ENCODE assay signal across 22 mouse cellular contexts in the genomic region with DNA sequence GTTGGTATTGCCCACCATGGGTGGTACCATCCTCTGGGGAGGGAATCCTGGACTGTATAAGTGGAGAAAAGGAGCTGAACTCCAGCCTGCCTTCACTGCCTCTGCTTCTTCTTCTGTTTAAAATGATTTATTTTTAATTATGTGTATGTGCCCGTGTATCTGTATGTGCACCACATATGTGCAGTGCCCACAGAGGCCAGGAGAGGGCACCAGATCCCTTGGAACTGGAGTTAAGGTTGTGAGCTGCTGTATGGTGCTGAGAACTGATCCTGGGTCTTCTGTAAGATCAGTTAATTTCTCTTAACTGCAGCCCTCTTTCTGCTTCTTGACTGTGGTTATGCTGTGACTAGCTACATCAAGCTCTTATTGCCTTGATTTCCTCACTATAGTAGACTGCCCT.
DNase-seq lines count a peak whose midpoint lies in the region; ATAC-seq and TF ChIP-seq lines count a peak whose summit lies in the region.
"Had no signal": no experiment of that assay in that cellular context is flagged by ENCODE, and none has a peak within 500 bp of the region (broad histone marks: within the 10 kb centered on the region; RNA-seq: fewer than 3 reads in every experiment).

No protein-coding gene starts in this region.

- no peak for DNase-seq in layer of hippocampus, adult 2 months (ENCODE audit: low spot score in 2 of 2)
- DNase-seq in layer of hippocampus, postnatal 14 days (ENCODE audit: low spot score in 2 of 2): no peak
- no peak for DNase-seq in testis, postnatal 10 days (ENCODE audit: low spot score)
- no peak for DNase-seq in Patski (ENCODE audit: low read depth, low spot score)
- DNase-seq in stomach, postnatal 0 days (ENCODE audit: low spot score): no peak
- no peak for DNase-seq in kidney, adult 8-10 months
- DNase-seq: adrenal gland, adult 2 months; adrenal gland, postnatal 36 days; cerebellum, adult 11 months; cerebellum, adult 8-10 months; cerebellum, postnatal 25 days; forebrain, postnatal 0 days; gastrocnemius, postnatal 14 days; heart, adult 2 months; heart, postnatal 14 days had no signal

- H3K9me3 ChIP-seq in stomach, postnatal 0 days (ENCODE audit: control insufficient read depth, low read length): no peaks in the 10 kb centered on the region
- H3K9me3 ChIP-seq: forebrain, embryonic 12.5 days; heart, embryonic 15.5 days had no signal

- no peaks in the 10 kb centered on the region for H3K4me1 ChIP-seq in testis, adult 2 months (ENCODE audit: control insufficient read depth, insufficient read depth, low read length)
- H3K4me1 ChIP-seq in stomach, postnatal 0 days (replicated peaks; ENCODE audit: control insufficient read depth, insufficient read depth): no peaks in the 10 kb centered on the region
- H3K4me1 ChIP-seq: embryonic facial prominence, embryonic 12.5 days; forebrain, embryonic 12.5 days had no signal

- no peak overlapping the region for H3K4me2 ChIP-seq in stomach, postnatal 0 days (replicated peaks; ENCODE audit: low read depth)
- H3K4me2 ChIP-seq: embryonic facial prominence, embryonic 12.5 days; forebrain, embryonic 12.5 days; heart, embryonic 11.5 days; heart, embryonic 15.5 days; hindbrain, embryonic 14.5 days had no signal

- no peaks in the 10 kb centered on the region for H3K36me3 ChIP-seq in testis, adult 2 months (ENCODE audit: control insufficient read depth, insufficient read depth, low read length)
- no peaks in the 10 kb centered on the region for H3K36me3 ChIP-seq in stomach, postnatal 0 days (ENCODE audit: control insufficient read depth, insufficient read depth, low read length)
- H3K36me3 ChIP-seq: embryonic facial prominence, embryonic 12.5 days; forebrain, embryonic 12.5 days; heart, embryonic 15.5 days had no signal

- CTCF ChIA-PET in Patski (lab: Charles Lee): interaction anchor here (1.0 kb wide), 1 partner anchor 426 kb away, joined by 3 read pairs; no protein-coding TSS in a partner anchor

- no peak for TF ChIP-seq POLR2A in testis, adult 2 months (IDR thresholded peaks at IDR 0.05; ENCODE audit: control insufficient read depth, low read depth, low read length)

- ATAC-seq in Patski: no peak
- ATAC-seq in stomach, postnatal 0 days (ENCODE audit: low FRiP score, low TSS enrichment): no peak
- no peak for ATAC-seq in erythroid progenitor cell, adult 5-6 weeks (replicated peaks; ENCODE audit: low FRiP score, poor library complexity, severe bottlenecking)
- ATAC-seq: forebrain, postnatal 0 days had no signal

- POLR2A ChIA-PET in Patski (lab: Charles Lee): no interaction called here

- no peak overlapping the region for H3K9ac ChIP-seq in stomach, postnatal 0 days (ENCODE audit: low read length)
- H3K9ac ChIP-seq: embryonic facial prominence, embryonic 12.5 days; forebrain, embryonic 12.5 days; forebrain, postnatal 0 days; heart, embryonic 15.5 days; hindbrain, embryonic 14.5 days had no signal

- no peaks in the 10 kb centered on the region for H3K27me3 ChIP-seq in testis, adult 2 months (ENCODE audit: control insufficient read depth, insufficient read depth, low read length)
- H3K27me3 ChIP-seq in Patski: peaks cover 12% of the 10 kb centered on the region
- no peaks in the 10 kb centered on the region for H3K27me3 ChIP-seq in stomach, postnatal 0 days (ENCODE audit: control insufficient read depth, insufficient read depth, low read length)
- H3K27me3 ChIP-seq: embryonic facial prominence, embryonic 12.5 days; forebrain, embryonic 12.5 days; heart, embryonic 15.5 days had no signal

- TF ChIP-seq CTCF in layer of hippocampus, adult 2 months (conservative IDR thresholded peaks at IDR 0.05): peak; percentile 21
- TF ChIP-seq CTCF in testis, adult 2 months (IDR thresholded peaks at IDR 0.05; ENCODE audit: control insufficient read depth, insufficient read depth, insufficient replicate concordance, low read depth, low read length): peak; percentile 52; the same call in 1 of the 2 replicates
- peak; percentile 37 for TF ChIP-seq CTCF in Patski (IDR thresholded peaks at IDR 0.05)
- peak; percentile 16; the same call in 1 of the 2 replicates for TF ChIP-seq CTCF in stomach, postnatal 0 days (IDR thresholded peaks at IDR 0.05; ENCODE audit: low read depth)

- no peak for TF ChIP-seq EP300 in stomach, postnatal 0 days (optimal IDR thresholded peaks at IDR 0.05)

- in situ Hi-C loops in Patski (cut with MboI; ENCODE audit: low pct_unique_long_range_greater_than_20kb): no loop called here

- H3K4me3 ChIP-seq in layer of hippocampus, adult 2 months: no peak overlapping the region
- H3K4me3 ChIP-seq in testis, adult 2 months (ENCODE audit: control insufficient read depth, low read depth, low read length): no peak overlapping the region
- no peak overlapping the region for H3K4me3 ChIP-seq in stomach, postnatal 0 days (ENCODE audit: low read depth, low read length)
- H3K4me3 ChIP-seq: embryonic facial prominence, embryonic 12.5 days; forebrain, embryonic 12.5 days; heart, adult 2 months; heart, embryonic 15.5 days had no signal

- WGBS in stomach, postnatal 0 days: 77% methylated on average over 1 of the region's 1 CpGs

- H3K27ac ChIP-seq in layer of hippocampus, adult 2 months: no peak overlapping the region
- H3K27ac ChIP-seq in testis, adult 2 months (ENCODE audit: control insufficient read depth, insufficient read depth, low read depth, low read length): no peak overlapping the region
- no peak overlapping the region for H3K27ac ChIP-seq in stomach, postnatal 0 days (replicated peaks)
- H3K27ac ChIP-seq: embryonic facial prominence, embryonic 12.5 days; forebrain, embryonic 12.5 days; heart, adult 2 months; heart, embryonic 15.5 days; hindbrain, embryonic 14.5 days had no signal
